Mouse (Mus musculus): Measurements from ENCODE around the gene Tmc2. TPM values are rescaled to one million over a fixed set of nuclear protein-coding genes. Genes with fewer than 3 reads are reported as not detected.

Tmc2 gene
- polyA plus RNA-seq, 2 experiments from 2014 or later, result not detected

DNA sequence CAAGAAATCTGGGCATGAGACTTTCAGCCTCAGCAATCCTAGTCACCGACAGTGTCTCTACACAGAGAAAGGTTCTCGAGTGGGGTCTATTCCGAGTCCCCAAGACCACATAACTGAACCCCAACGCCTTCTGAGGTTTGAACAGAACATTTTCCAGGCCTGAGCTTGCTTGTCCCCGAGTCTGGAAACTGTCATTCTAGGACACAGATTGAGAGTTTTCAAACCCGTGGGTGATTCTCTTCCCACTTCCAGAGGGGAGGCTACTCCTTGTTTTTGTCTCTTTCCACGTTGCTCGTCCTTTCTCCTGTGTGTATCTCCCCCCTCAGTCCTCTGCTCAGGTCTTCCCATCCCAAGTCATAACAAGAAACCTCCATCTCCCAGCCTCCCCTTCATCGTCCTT, 102.6 kb downstream of the Tmc2 start:
- ATAC-seq, result no peak

DNA sequence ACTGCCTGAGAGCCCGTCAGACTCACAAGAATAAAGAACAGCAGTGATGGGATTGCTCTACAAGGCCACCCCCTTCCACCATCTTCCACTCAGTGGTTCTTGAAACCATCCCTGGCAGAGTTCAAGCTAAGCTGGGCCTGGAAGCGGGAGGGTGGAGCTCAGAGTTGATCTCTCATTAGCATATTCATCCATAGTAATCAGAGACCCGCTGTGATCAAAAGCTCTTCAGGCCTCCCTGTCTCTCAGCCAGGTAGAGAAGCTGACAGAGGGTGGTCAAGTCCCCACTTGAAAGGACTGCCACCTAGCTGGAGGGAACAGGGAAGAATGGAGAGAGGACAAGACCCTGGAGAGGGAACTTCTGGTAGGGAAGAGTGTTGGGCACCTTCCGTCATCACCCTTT, 108.0 kb downstream of the Tmc2 start:
- ATAC-seq, result no peak

Other genes starting within 250 kb of the Tmc2 start
- gene Tgm3, start 182.8 kb upstream of the Tmc2 start, polyA plus RNA-seq (2017; shearing (Covaris generic)), result not detected
- gene Tgm6, start 82.8 kb upstream of the Tmc2 start, polyA plus RNA-seq (2017; shearing (Covaris generic)), result not detected
- 100 to 1,000 TPM; 292 to 325 TPM for gene Snrpb, start 15.8 kb upstream of the Tmc2 start, polyA plus RNA-seq (2017; shearing (Covaris generic))
- gene Nop56, start 79.2 kb downstream of the Tmc2 start, polyA plus RNA-seq (2017; shearing (Covaris generic)), result 100 to 1,000 TPM; 390 to 407 TPM
- gene Idh3b, start 89.4 kb downstream of the Tmc2 start, polyA plus RNA-seq (2017; shearing (Covaris generic)), result 100 to 1,000 TPM; 142 to 200 TPM
- gene Ebf4, start 100.0 kb downstream of the Tmc2 start, polyA plus RNA-seq (2017; shearing (Covaris generic)), result not detected
- gene Cpxm1, start 202.4 kb downstream of the Tmc2 start, polyA plus RNA-seq (2017; shearing (Covaris generic)), result under 1 TPM in 1 of 2 experiments, not detected in 1; 0.48 TPM
- not detected for gene Gm28372, start 210.0 kb downstream of the Tmc2 start, polyA plus RNA-seq (2017; shearing (Covaris generic))
- not detected for gene 1700020A23Rik, start 210.1 kb downstream of the Tmc2 start, polyA plus RNA-seq (2017; shearing (Covaris generic))
- gene Tmem239, start 211.3 kb downstream of the Tmc2 start, polyA plus RNA-seq (2017; shearing (Covaris generic)), result not detected
- gene Vps16, start 229.1 kb downstream of the Tmc2 start, polyA plus RNA-seq (2017; shearing (Covaris generic)), result 100 to 1,000 TPM; 243 to 271 TPM
- 10 to 100 TPM; 10.1 to 17.8 TPM for gene Pced1a, start 229.5 kb downstream of the Tmc2 start, polyA plus RNA-seq (2017; shearing (Covaris generic))